Mouse (Mus musculus): ENCODE measurements around the gene Ccdc8. TPM values are rescaled to one million over a fixed set of nuclear protein-coding genes. Genes with fewer than 3 reads are reported as not detected.
A peak's percentile ranks its signal among the peaks of the same experiment; 100 is the strongest.

Gene Ccdc8
- polyA plus RNA-seq, 1 experiment from 2014 or later, result 7.3 TPM

GRCm38 (mm10) chr7:17017921-17018320, 25.4 kb downstream of the Ccdc8 start:
- peaks cover 15% of the 10 kb centered on the region for H3K4me1 ChIP-seq (replicated peaks; ENCODE audit: control insufficient read depth, insufficient read depth, low read length)
- H3K4me3 ChIP-seq (replicated peaks; ENCODE audit: low read length), result no peak overlapping the region
- no peak for ATAC-seq
- no peak overlapping the region for H3K9ac ChIP-seq (replicated peaks; ENCODE audit: low read depth, low read length)
- no peak overlapping the region; the same call in 1 of the 2 replicates for H3K27ac ChIP-seq (ENCODE audit: low read length)
- no peaks in the 10 kb centered on the region for H3K9me3 ChIP-seq (ENCODE audit: control insufficient read depth, low read length)
- no peaks in the 10 kb centered on the region for H3K27me3 ChIP-seq (replicated peaks; ENCODE audit: control insufficient read depth, insufficient read depth, low read length)
- WGBS, result 78% methylated on average over 2 of the region's 2 CpGs
- no peak overlapping the region for H3K4me2 ChIP-seq (ENCODE audit: low read length)
- H3K36me3 ChIP-seq (ENCODE audit: control insufficient read depth, insufficient read depth), result peaks cover 27% of the 10 kb centered on the region

GRCm38 (mm10) chr7:17019426-17020166, 27.1 kb downstream of the Ccdc8 start:
- no peak overlapping the region for H3K9ac ChIP-seq (replicated peaks; ENCODE audit: low read depth, low read length)
- H3K27me3 ChIP-seq (replicated peaks; ENCODE audit: control insufficient read depth, insufficient read depth, low read length), result no peaks in the 10 kb centered on the region
- H3K36me3 ChIP-seq (ENCODE audit: control insufficient read depth, insufficient read depth), result peaks cover 16% of the 10 kb centered on the region
- H3K4me1 ChIP-seq (replicated peaks; ENCODE audit: control insufficient read depth, insufficient read depth, low read length), result peaks cover 15% of the 10 kb centered on the region
- no peak overlapping the region for H3K4me3 ChIP-seq (replicated peaks; ENCODE audit: low read length)
- no peak overlapping the region for H3K27ac ChIP-seq (ENCODE audit: low read length)
- ATAC-seq, result no peak
- WGBS, result 89% methylated on average over 7 of the region's 7 CpGs
- no peaks in the 10 kb centered on the region for H3K9me3 ChIP-seq (ENCODE audit: control insufficient read depth, low read length)
- no peak overlapping the region for H3K4me2 ChIP-seq (ENCODE audit: low read length)

- peaks cover 10% of the 10 kb centered on the region for H3K36me3 ChIP-seq (ENCODE audit: control insufficient read depth, insufficient read depth)
Measured at GRCm38 (mm10) chr7:17022176-17022575, 29.7 kb downstream of the Ccdc8 start.

GRCm38 (mm10) chr7:17023701-17024100, 31.2 kb downstream of the Ccdc8 start:
- H3K9me3 ChIP-seq (ENCODE audit: control insufficient read depth, low read length), result no peaks in the 10 kb centered on the region

More at GRCm38 (mm10) chr7:17022176-17022575, 29.7 kb downstream of the Ccdc8 start:
- H3K4me2 ChIP-seq (ENCODE audit: low read length), result no peak overlapping the region
- H3K27ac ChIP-seq (ENCODE audit: low read length), result no peak overlapping the region
- H3K9ac ChIP-seq (replicated peaks; ENCODE audit: low read depth, low read length), result no peak overlapping the region
- H3K27me3 ChIP-seq (replicated peaks; ENCODE audit: control insufficient read depth, insufficient read depth, low read length), result no peaks in the 10 kb centered on the region
- peaks cover 24% of the 10 kb centered on the region for H3K4me1 ChIP-seq (replicated peaks; ENCODE audit: control insufficient read depth, insufficient read depth, low read length)
- WGBS, result 96% methylated on average over 15 of the region's 15 CpGs
- no peak for ATAC-seq
- H3K4me3 ChIP-seq (replicated peaks; ENCODE audit: low read length), result no peak overlapping the region
- no peaks in the 10 kb centered on the region for H3K9me3 ChIP-seq (ENCODE audit: control insufficient read depth, low read length)

GRCm38 (mm10) chr7:17024141-17024540, 31.6 kb downstream of the Ccdc8 start:
- Histone ChIP-seq H3K27ac (ENCODE audit: low read length) (no peak overlapping the region), H3K4me2 (ENCODE audit: low read length) (no peak overlapping the region), H3K36me3 (ENCODE audit: control insufficient read depth, insufficient read depth) (peaks cover 10% of the 10 kb centered on the region), H3K9ac (replicated peaks; ENCODE audit: low read depth, low read length) (no peak overlapping the region), H3K4me3 (replicated peaks; ENCODE audit: low read length) (no peak overlapping the region), H3K4me1 (replicated peaks; ENCODE audit: control insufficient read depth, insufficient read depth, low read length) (peaks cover 20% of the 10 kb centered on the region), H3K9me3 (ENCODE audit: control insufficient read depth, low read length) (no peaks in the 10 kb centered on the region), H3K27me3 (replicated peaks; ENCODE audit: control insufficient read depth, insufficient read depth, low read length) (no peaks in the 10 kb centered on the region)
- ATAC-seq, result no peak
- 83% methylated on average over 6 of the region's 6 CpGs for WGBS

More at GRCm38 (mm10) chr7:17023701-17024100, 31.2 kb downstream of the Ccdc8 start:
- no peak overlapping the region for H3K9ac ChIP-seq (replicated peaks; ENCODE audit: low read depth, low read length)
- no peaks in the 10 kb centered on the region for H3K27me3 ChIP-seq (replicated peaks; ENCODE audit: control insufficient read depth, insufficient read depth, low read length)
- H3K4me1 ChIP-seq (replicated peaks; ENCODE audit: control insufficient read depth, insufficient read depth, low read length), result peaks cover 20% of the 10 kb centered on the region
- H3K36me3 ChIP-seq (ENCODE audit: control insufficient read depth, insufficient read depth), result peaks cover 10% of the 10 kb centered on the region
- no peak for ATAC-seq
- H3K4me3 ChIP-seq (replicated peaks; ENCODE audit: low read length), result no peak overlapping the region
- H3K27ac ChIP-seq (ENCODE audit: low read length), result no peak overlapping the region
- WGBS, result 88% methylated on average over 4 of the region's 4 CpGs
- H3K4me2 ChIP-seq (ENCODE audit: low read length), result no peak overlapping the region

GRCm38 (mm10) chr7:17024814-17025504, 32.5 kb downstream of the Ccdc8 start:
- peaks cover 10% of the 10 kb centered on the region for H3K36me3 ChIP-seq (ENCODE audit: control insufficient read depth, insufficient read depth)
- WGBS, result 83% methylated on average over 10 of the region's 10 CpGs
- no peak overlapping the region for H3K27ac ChIP-seq (ENCODE audit: low read length)
- H3K4me3 ChIP-seq (replicated peaks; ENCODE audit: low read length), result no peak overlapping the region
- no peak overlapping the region for H3K9ac ChIP-seq (replicated peaks; ENCODE audit: low read depth, low read length)
- no peak for ATAC-seq
- no peaks in the 10 kb centered on the region for H3K27me3 ChIP-seq (replicated peaks; ENCODE audit: control insufficient read depth, insufficient read depth, low read length)
- no peak overlapping the region for H3K4me2 ChIP-seq (ENCODE audit: low read length)
- H3K4me1 ChIP-seq (replicated peaks; ENCODE audit: control insufficient read depth, insufficient read depth, low read length), result peaks cover 20% of the 10 kb centered on the region
- no peaks in the 10 kb centered on the region for H3K9me3 ChIP-seq (ENCODE audit: control insufficient read depth, low read length)

- ATAC-seq, result no peak
- 79% methylated on average over 4 of the region's 4 CpGs for WGBS
- no peak overlapping the region for H3K4me2 ChIP-seq (ENCODE audit: low read length)
- no peak overlapping the region for H3K27ac ChIP-seq (ENCODE audit: low read length)
- no peak overlapping the region for H3K9ac ChIP-seq (replicated peaks; ENCODE audit: low read depth, low read length)
- no peaks in the 10 kb centered on the region for H3K9me3 ChIP-seq (ENCODE audit: control insufficient read depth, low read length)
- peaks cover 10% of the 10 kb centered on the region for H3K36me3 ChIP-seq (ENCODE audit: control insufficient read depth, insufficient read depth)
- H3K4me3 ChIP-seq (replicated peaks; ENCODE audit: low read length), result no peak overlapping the region
- peaks cover 20% of the 10 kb centered on the region for H3K4me1 ChIP-seq (replicated peaks; ENCODE audit: control insufficient read depth, insufficient read depth, low read length)
- no peaks in the 10 kb centered on the region for H3K27me3 ChIP-seq (replicated peaks; ENCODE audit: control insufficient read depth, insufficient read depth, low read length)
Measured at GRCm38 (mm10) chr7:17025505-17025894, 33.0 kb downstream of the Ccdc8 start.

- no peak overlapping the region for H3K27ac ChIP-seq (ENCODE audit: low read length)
- H3K4me2 ChIP-seq (ENCODE audit: low read length), result peak overlapping the region; percentile 92
- H3K4me1 ChIP-seq (replicated peaks; ENCODE audit: control insufficient read depth, insufficient read depth, low read length), result peaks cover 20% of the 10 kb centered on the region
- peaks cover 9% of the 10 kb centered on the region for H3K36me3 ChIP-seq (ENCODE audit: control insufficient read depth, insufficient read depth)
- H3K4me3 ChIP-seq (replicated peaks; ENCODE audit: low read length), result no peak overlapping the region
- H3K9me3 ChIP-seq (ENCODE audit: control insufficient read depth, low read length), result no peaks in the 10 kb centered on the region
- 86% methylated on average over 9 of the region's 9 CpGs for WGBS
- ATAC-seq, result no peak
- no peaks in the 10 kb centered on the region for H3K27me3 ChIP-seq (replicated peaks; ENCODE audit: control insufficient read depth, insufficient read depth, low read length)
- no peak overlapping the region for H3K9ac ChIP-seq (replicated peaks; ENCODE audit: low read depth, low read length)
Measured at GRCm38 (mm10) chr7:17025896-17026622, 33.6 kb downstream of the Ccdc8 start.
